Mouse (Mus musculus): Measurements from ENCODE around the gene Bckdhb. TPM values are rescaled to one million over a fixed set of nuclear protein-coding genes. Genes with fewer than 3 reads are reported as not detected.
"Not testable (repeated sequence)": the region's sequence is repeated elsewhere in the genome, so short reads cannot be mapped to it uniquely, and the experiment has no call there.

Bckdhb gene
- total and polyA plus RNA-seq, 3 experiments = 10.6 to 20.3 (median 12.0) TPM

DNA sequence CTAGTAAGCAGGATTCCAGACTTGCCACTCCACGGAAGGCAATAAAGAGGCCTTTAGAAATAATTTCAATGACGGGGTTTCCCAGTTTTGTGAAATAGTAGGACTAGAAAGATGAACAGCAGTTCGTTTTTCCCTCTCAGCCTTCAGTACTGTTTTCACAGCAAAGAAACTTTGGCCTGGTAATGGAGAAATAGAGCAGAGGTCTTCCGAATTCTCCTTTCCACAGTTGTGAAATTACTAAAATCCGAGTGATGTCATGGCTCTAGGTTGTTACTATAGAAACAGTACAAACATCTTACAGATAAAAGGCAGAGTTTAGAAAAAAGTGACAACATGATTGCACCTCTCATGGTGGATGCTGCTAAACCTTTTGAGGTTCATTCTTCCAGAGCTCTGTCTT, 1.4 kb downstream of the Bckdhb start:
- Histone ChIP-seq H3K4me2 (ENCODE audit: insufficient read depth, low read depth, poor library complexity, severe bottlenecking) (no peak overlapping the region; the same call in 1 of the 2 replicates), H3K79me2 (replicated peaks; ENCODE audit: control insufficient read depth, extremely low read depth, insufficient read depth, poor library complexity, severe bottlenecking) (no peaks in the 10 kb centered on the region), H3K27me3 (replicated peaks) (no peaks in the 10 kb centered on the region), H3K27ac (ENCODE audit: insufficient read depth, low read depth) (no peak overlapping the region), H3K4me1 (ENCODE audit: control insufficient read depth in 1 of 2, insufficient read depth in 2 of 2) (peaks cover 0 to 12% of the 10 kb centered on the region in 2 experiments; a peak in 2 of 4 replicates), H3K9ac (ENCODE audit: insufficient read depth, low read depth) (no peak overlapping the region), H3K4me3 (replicated peaks in 1 of 3; ENCODE audit: low read depth in 2 of 3, low read length in 2 of 3, poor library complexity in 1 of 3) (no peak overlapping the region), H3K9me3 (replicated peaks; ENCODE audit: low read length) (no peaks in the 10 kb centered on the region), H3K36me3 (replicated peaks in 1 of 2; ENCODE audit: control insufficient read depth in 1 of 2, insufficient read depth in 1 of 2, low read length in 1 of 2) (peaks cover 0 to 8% of the 10 kb centered on the region in 2 experiments)
- no peak for DNase-seq (ENCODE audit: extremely low read depth)
- dilution Hi-C loops (cut with MboI; ENCODE audit: extremely low pct_ligation_motif_present, extremely low pct_unique_long_range_greater_than_20kb, low sequenced_read_pairs) = no loop called here
- in situ Hi-C loops (cut with MboI; ENCODE audit: low pct_ligation_motif_present, low pct_unique_long_range_greater_than_20kb, low sequenced_read_pairs) = no loop called here
- TF ChIP-seq RCOR1 (conservative IDR thresholded peaks at IDR 0.05; ENCODE audit: low read depth, low read length) = no peak
- TF ChIP-seq E2F4 (IDR thresholded peaks at IDR 0.05; ENCODE audit: insufficient replicate concordance, low read depth, low read length) = no peak

- H3K27ac ChIP-seq (ENCODE audit: insufficient read depth, low read depth); H3K9me3 ChIP-seq (replicated peaks; ENCODE audit: low read length); H3K9ac ChIP-seq (ENCODE audit: insufficient read depth, low read depth); in situ Hi-C loops (cut with MboI; ENCODE audit: low pct_ligation_motif_present, low pct_unique_long_range_greater_than_20kb, low sequenced_read_pairs); dilution Hi-C loops (cut with MboI; ENCODE audit: extremely low pct_ligation_motif_present, extremely low pct_unique_long_range_greater_than_20kb, low sequenced_read_pairs); H3K27me3 ChIP-seq (replicated peaks); H3K4me3 ChIP-seq (replicated peaks in 1 of 3; ENCODE audit: low read depth in 2 of 3, low read length in 2 of 3, poor library complexity in 1 of 3); DNase-seq (ENCODE audit: extremely low read depth); H3K4me2 ChIP-seq (ENCODE audit: insufficient read depth, low read depth, poor library complexity, severe bottlenecking); H3K79me2 ChIP-seq (replicated peaks; ENCODE audit: control insufficient read depth, extremely low read depth, insufficient read depth, poor library complexity, severe bottlenecking); H3K4me1 ChIP-seq (ENCODE audit: control insufficient read depth in 1 of 2, insufficient read depth in 2 of 2); H3K36me3 ChIP-seq (replicated peaks in 1 of 2; ENCODE audit: control insufficient read depth in 1 of 2, insufficient read depth in 1 of 2, low read length in 1 of 2): not testable (repeated sequence)
Measured at GRCm38 (mm10) chr9:83939501-83939900, 14.6 kb downstream of the Bckdhb start.

GRCm38 (mm10) chr9:83940016-83940415, 15.1 kb downstream of the Bckdhb start:
- Histone ChIP-seq H3K27me3 (replicated peaks) (no peaks in the 10 kb centered on the region), H3K9ac (ENCODE audit: insufficient read depth, low read depth) (no peak overlapping the region), H3K36me3 (replicated peaks in 1 of 2; ENCODE audit: control insufficient read depth in 1 of 2, insufficient read depth in 1 of 2, low read length in 1 of 2) (peaks cover 0 to 8% of the 10 kb centered on the region in 2 experiments), H3K79me2 (replicated peaks; ENCODE audit: control insufficient read depth, extremely low read depth, insufficient read depth, poor library complexity, severe bottlenecking) (no peaks in the 10 kb centered on the region), H3K9me3 (replicated peaks; ENCODE audit: low read length) (no peaks in the 10 kb centered on the region), H3K4me1 (ENCODE audit: control insufficient read depth in 1 of 2, insufficient read depth in 2 of 2) (no peaks in the 10 kb centered on the region), H3K27ac (ENCODE audit: insufficient read depth, low read depth) (no peak overlapping the region), H3K4me2 (ENCODE audit: insufficient read depth, low read depth, poor library complexity, severe bottlenecking) (no peak overlapping the region), H3K4me3 (replicated peaks in 1 of 3; ENCODE audit: low read depth in 2 of 3, low read length in 2 of 3, poor library complexity in 1 of 3) (no peak overlapping the region)
- dilution Hi-C loops (cut with MboI; ENCODE audit: extremely low pct_ligation_motif_present, extremely low pct_unique_long_range_greater_than_20kb, low sequenced_read_pairs) (no loop called here), in situ Hi-C loops (cut with MboI; ENCODE audit: low pct_ligation_motif_present, low pct_unique_long_range_greater_than_20kb, low sequenced_read_pairs) (no loop called here)
- no peak for DNase-seq (ENCODE audit: extremely low read depth)
- TF ChIP-seq SIN3A (IDR thresholded peaks at IDR 0.05; ENCODE audit: low read length) (no peak), MEF2A (IDR thresholded peaks at IDR 0.05; ENCODE audit: borderline replicate concordance, low read depth, low read length) (no peak), CHD2 (IDR thresholded peaks at IDR 0.05; ENCODE audit: low read length) (no peak), E2F4 (IDR thresholded peaks at IDR 0.05; ENCODE audit: insufficient replicate concordance, low read depth, low read length) (no peak), TBP (conservative IDR thresholded peaks at IDR 0.05; ENCODE audit: low read depth, low read length) (no peak), NRF1 (IDR thresholded peaks at IDR 0.05; ENCODE audit: low read depth, low read length) (no peak), ZC3H11A (IDR thresholded peaks at IDR 0.05; ENCODE audit: low read depth, low read length) (no peak), ELF1 (IDR thresholded peaks at IDR 0.05; ENCODE audit: low read depth, low read length) (no peak), ETS1 (conservative IDR thresholded peaks at IDR 0.05; ENCODE audit: low read depth, low read length) (no peak)
